Mouse (Mus musculus) E14TG2a.4 (cell line): ENCODE measurements around the gene Babam2.

Experiments
- CTCF ChIP-seq: conservative IDR thresholded peaks from 2 replicates; pipeline ENCODE4 v1.5.1; 2014; ENCODE audit warnings: low read length
- POU5F1 ChIP-seq: IDR thresholded peaks from 2 replicates; pipeline ENCODE4 v1.6.1; 2014; ENCODE audit warnings: low read length, borderline replicate concordance

- TF ChIP-seq CTCF (no peak), POU5F1 (no peak)
Measured at GRCm38 (mm10) chr5:31874543-31874942, 177.1 kb downstream of the Babam2 start.
